Comparison of ENCODE assay signal across 17 mouse cellular contexts in genomic region chr16:50610580-50610979, GRCm38 (mm10). TPM values are rescaled to one million over a fixed set of nuclear protein-coding genes. Genes with fewer than 3 reads are reported as not detected.
DNase-seq lines count a peak whose midpoint lies in the region; ATAC-seq lines count a peak whose summit lies in the region.
"Had no signal": no experiment of that assay in that cellular context is flagged by ENCODE, and none has a peak within 500 bp of the region (broad histone marks: within the 10 kb centered on the region; RNA-seq: fewer than 3 reads in every experiment).

No protein-coding gene starts in this region.

- peak; percentile 24 for DNase-seq in layer of hippocampus, adult 11-12 months (ENCODE audit: low spot score)
- DNase-seq in layer of hippocampus, postnatal 10 days (ENCODE audit: low spot score in 2 of 2) = no peak
- peak; percentile 50 for DNase-seq in layer of hippocampus, adult 9-11 months
- DNase-seq in right cerebral cortex, postnatal 25 days = peak; percentile 43
- DNase-seq in thymus, postnatal 4 days = no peak
- DNase-seq in adipocyte (ENCODE audit: low spot score) = no peak
- no peak for DNase-seq in ovary, postnatal 10 days (ENCODE audit: low spot score)
- DNase-seq: cerebellum, adult 11 months; heart, adult 2 months; heart, postnatal 14 days; kidney, adult 9 months; retina, postnatal 1 day; thymus, postnatal 14 days had no signal

- ATAC-seq in common myeloid progenitor, adult 5-6 weeks (replicated peaks; ENCODE audit: low read depth, poor library complexity, severe bottlenecking) = peak; percentile 63

RNA-seq across cellular contexts. Expression of gene Ccdc54, which starts 19.6 kb away (rescaled TPM):
- not detected for total RNA-seq in layer of hippocampus, postnatal 10 days (2021)
- 0.69 TPM in 1 of 2 replicates, not detected in the other for total RNA-seq in common myeloid progenitor, adult 5-6 weeks (2017)
- total RNA-seq: heart, adult 2 months; heart, postnatal 14 days; layer of hippocampus, postnatal 14 days; liver, adult 2 months; megakaryocyte, adult 5-6 weeks had no signal

Comparison
In these comparisons a context has a peak if more than half of its experiments do, and no peak if none do; other contexts are left out.
1. DNase-seq: peak in layer of hippocampus, adult 11-12 months (single experiment), layer of hippocampus, adult 9-11 months (single experiment) and right cerebral cortex, postnatal 25 days (single experiment); none in layer of hippocampus, postnatal 10 days (0 of 2), thymus, postnatal 4 days (single experiment), adipocyte (single experiment) and ovary, postnatal 10 days (single experiment).